Mouse (Mus musculus): ENCODE results near the gene Gpatch8.

DNA sequence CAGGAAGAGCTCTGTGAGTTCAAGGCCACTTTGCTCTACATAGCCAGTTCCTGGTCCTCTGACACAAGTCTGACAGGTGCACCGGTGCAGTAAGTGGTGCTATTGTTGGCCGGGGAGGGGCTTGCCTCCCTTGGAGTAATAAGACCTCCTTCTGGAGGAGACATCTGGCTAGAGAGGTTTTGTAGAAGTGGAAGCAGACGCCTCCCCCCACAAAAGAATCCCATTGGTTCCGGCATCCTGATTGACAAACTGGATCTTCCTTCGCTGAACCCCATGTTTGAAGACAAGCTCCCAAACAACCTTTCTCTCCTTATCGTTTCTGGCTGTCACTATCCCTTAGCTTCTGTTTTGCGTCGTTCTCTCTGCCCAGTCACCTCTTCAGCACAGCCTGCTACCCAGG is 107.9 kb downstream of the Gpatch8 start:
- TF ChIP-seq ZKSCAN1 (IDR thresholded peaks at IDR 0.05; ENCODE audit: low read depth, low read length) (no peak), KAT2A (conservative IDR thresholded peaks at IDR 0.05; ENCODE audit: low read depth, low read length) (no peak), RAD21 (IDR thresholded peaks at IDR 0.05; ENCODE audit: low read depth, low read length) (no peak), POLR2A (IDR thresholded peaks at IDR 0.05; ENCODE audit: control insufficient read depth in 1 of 2, insufficient read depth in 1 of 2, low read depth in 1 of 2, low read length in 2 of 2, poor library complexity in 1 of 2) (no peak)
